Mouse (Mus musculus) embryonic fibroblast, embryonic 13.5 days (primary cell): ENCODE data around the gene Selenom.

ENCODE experiments used
- CTCF ChIP-seq: IDR thresholded peaks from 2 replicates; pipeline ENCODE4 v1.5.1; 2011; ENCODE audit warnings: mild to moderate bottlenecking, control low read depth, low read length, moderate library complexity, borderline replicate concordance; ENCODE audit not compliant: insufficient read depth
- POLR2A ChIP-seq: IDR thresholded peaks from 2 replicates; pipeline ENCODE4 v1.6.1; 2011; ENCODE audit warnings: low read depth, mild to moderate bottlenecking, control low read depth, low read length, moderate library complexity

- TF ChIP-seq CTCF = no peak
- TF ChIP-seq POLR2A = no peak
Measured at GRCm38 (mm10) chr11:3515216-3515615, 732 bp downstream of the Selenom start.
